Mouse (Mus musculus): Measurements from ENCODE around the gene Atg5. TPM values are rescaled to one million over a fixed set of nuclear protein-coding genes. Genes with fewer than 3 reads are reported as not detected.

The Atg5 gene
- polyA plus RNA-seq, 1 experiment: 26.5 TPM

DNA sequence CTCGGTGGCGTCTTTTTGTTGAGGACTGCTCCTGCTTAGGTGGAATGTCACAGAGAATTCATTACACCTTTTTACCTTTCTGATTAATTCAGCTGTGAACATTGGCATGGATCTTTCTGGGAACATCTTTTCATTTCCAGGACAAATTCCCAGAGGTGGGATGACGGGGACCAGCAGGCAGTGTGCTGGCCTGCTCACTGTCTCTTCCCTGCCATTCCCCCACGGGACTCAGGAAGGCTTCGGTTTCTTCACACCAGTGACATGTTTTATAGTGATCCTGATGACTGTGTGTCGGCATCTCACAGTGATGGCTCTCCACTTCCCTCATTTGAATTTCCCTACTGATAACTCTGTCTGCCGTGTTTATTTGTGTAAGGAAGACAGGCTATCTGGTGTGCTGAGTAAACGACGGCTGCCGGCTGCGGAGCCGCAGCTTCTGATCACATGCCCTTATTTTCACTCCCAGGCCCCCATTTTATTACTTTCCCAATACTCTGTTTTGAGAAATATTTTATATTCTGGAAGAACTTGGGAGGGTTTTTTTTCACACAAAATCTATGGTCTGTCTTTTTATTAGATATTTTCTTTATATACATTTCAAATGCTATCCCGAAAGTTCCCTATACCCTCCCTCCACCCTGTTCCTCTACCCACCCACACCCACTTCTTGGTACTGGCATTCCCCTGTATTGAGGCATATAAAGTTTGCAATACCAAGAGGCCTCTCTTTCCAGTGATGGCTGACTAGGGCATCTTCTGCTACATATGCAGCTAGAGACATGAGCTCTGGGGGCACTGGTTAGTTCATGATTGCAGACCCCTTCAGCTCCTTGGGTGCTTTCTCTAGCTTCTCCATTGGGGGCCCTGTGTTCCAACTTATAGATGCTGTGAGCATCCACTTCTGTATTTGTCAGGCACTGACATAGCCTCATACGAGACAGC, 80.6 kb downstream of the Atg5 start:
- no peak for DNase-seq (ENCODE audit: low spot score)

DNA sequence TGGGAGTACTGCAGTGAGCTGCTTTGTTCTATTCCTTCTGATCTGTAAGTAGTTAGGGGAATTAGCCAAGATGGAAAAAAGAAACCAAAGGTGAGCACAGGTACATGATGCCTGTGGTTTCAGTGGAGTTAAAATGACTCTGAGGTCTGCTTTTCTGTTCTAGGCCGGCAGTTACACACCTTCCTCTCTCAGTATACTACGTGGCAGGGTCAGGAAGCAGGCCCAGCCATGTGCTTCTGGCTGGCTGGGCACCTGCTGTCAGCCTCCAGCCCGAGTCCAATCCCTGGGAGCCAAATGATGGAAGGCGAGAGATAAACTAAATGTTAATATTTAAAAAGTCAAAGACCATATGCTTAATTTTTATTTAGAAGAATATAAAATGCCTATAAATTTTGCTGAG, 85.3 kb downstream of the Atg5 start:
- no peak for DNase-seq (ENCODE audit: low spot score)

DNA sequence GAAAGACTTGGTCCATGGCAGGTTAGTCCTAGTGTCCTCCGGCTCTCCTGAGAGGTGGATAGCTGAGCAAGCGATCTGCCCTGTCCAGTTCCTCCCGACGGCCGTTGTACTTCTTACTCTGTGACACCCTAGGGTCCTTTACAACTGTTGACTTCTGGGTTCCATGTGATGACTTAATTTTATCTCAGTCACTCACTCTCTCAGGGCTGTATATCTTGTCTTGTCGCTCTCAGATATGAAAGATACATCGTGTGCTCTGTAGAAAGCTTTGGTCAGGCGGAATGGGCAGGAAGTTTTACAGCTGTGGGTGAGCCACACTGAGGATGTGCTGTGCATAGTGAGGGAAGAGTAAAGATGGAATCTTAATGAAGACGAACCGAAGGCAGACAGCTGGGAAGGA, 86.2 kb downstream of the Atg5 start:
- no peak for DNase-seq (ENCODE audit: low spot score)

DNA sequence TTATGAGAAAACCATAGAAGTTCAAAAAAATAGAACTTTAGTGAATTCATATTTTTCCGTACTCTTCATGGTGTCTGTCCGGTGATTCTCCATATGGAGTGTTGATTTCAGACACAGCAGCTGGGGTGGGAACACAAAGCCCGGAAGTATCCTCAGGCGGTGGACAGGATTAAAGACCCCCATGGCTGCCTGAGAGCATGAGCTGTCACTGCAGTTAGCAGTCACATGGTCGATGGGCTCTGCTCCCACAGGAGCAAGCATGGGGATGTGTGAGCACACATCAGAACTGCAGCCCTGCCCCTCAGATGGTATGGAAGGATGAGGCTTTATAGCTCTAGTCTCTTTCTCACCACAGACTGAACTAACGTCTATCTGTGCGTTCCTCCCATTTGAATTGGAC, 87.1 kb downstream of the Atg5 start:
- no peak for DNase-seq (ENCODE audit: low spot score)

DNA sequence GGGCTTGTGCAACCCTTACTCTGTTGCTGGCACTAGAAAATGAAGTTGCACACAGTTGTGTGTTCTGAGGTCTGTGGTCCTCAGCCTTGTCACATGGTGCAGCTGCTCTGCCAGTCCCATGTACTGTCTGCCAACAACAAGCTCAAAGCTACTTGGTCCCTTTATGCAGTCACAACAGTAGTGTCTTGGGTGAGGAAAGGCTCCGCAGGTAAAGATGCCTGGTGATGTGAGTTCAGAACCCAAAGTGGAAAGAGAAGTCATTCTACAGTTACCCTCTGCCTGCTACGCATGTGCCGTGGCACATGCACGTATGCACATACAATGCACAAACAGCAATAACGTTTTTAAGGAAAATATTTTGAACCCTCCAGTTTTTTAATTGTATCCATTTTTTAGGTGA, 88.5 kb downstream of the Atg5 start:
- DNase-seq (ENCODE audit: low spot score): no peak

DNA sequence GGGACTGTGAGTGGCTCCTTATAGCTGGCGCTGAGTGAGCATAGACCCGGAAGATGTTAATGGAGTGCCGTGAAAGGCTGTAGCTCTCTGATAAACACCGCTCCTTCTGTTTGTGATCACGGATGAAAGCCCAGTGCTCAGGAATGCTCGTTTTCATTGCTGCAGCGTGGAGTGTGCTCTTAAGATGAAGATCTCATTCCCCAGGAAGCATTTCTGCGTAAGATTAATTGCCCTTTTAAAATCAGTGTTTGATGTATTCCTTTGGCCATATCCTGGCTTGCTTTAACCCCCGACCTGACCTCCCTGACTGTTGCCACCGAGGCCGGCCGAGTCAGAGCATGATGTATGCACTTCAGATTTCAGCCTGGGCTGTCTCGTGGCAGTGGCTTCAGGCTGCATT, 89.2 kb downstream of the Atg5 start:
- no peak for DNase-seq (ENCODE audit: low spot score)

DNA sequence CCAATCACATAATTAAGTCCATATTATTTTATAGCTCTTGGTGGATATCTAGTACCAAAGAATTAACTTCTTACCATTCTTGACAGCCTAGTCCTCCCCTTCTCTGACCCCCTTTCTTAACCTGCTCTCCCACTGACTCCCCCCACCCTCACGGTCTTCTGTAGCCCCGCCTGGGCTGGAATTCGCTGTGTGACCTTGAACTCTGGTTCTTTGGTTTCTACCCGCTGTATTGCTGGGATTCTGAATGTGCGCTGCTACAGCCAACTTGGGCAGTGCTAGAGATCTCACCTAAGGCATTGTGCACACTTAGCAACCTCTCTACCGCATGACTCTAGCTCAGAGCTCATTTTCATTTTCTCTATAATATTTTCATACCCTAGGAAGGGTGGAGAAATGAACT, 90.7 kb downstream of the Atg5 start:
- no peak for DNase-seq (ENCODE audit: low spot score)

DNA sequence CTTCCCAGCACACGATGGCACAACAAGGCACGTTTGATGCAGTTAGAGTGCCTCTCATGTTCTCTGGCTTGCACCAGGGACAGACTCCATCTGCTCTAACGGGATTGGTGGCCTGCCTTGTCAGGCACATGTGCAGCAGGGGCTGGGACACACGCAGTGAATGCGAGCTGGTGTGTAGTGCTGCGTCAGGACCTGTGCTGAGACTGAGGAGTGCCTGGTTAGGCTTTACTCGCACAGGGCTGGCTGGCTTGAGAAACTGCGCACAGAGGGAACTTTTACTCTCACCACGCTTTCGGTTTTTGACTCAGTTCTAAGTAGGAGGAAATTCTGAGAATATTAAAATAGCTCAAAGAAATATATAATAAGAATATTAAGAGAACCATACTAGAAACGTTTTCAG, 92.5 kb downstream of the Atg5 start:
- no peak for DNase-seq (ENCODE audit: low spot score)

DNA sequence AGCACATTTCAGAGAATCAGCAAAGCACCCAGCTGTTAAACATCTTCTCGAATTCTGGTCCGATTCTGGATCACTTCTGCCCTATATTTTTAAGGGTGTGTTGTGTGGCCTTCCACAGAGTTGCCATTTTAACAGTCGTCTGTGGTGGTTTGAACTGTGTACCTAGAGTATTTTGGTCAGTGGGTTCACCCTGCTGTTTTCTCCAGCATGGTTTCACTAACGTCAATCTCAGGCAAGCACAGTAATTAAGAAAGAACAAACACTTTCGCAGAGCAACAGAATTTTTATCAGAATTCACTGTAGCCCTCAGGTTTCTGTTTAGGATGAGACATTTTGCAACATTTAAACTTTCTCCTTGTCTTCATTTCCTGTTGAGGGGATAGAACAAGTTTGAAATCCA, 94.3 kb downstream of the Atg5 start:
- DNase-seq (ENCODE audit: low spot score): no peak

DNA sequence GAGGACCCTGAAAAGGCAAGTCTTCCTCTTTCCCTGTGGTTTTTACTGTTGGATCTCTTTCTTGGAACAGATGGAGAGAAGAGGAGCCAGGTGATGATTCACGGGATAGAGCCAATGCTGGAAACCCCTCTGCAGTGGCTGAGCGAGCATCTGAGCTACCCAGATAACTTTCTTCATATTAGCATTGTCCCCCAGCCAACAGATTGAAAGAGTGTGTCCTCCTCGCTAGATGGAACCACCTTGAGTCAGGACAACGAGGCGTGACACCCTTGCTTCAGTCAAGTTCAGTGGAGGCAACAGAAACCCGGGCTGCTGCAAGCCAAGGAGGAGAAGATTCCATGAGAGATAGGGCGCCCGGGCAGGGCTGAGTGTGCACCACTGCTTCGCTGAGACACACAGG, 94.7 kb downstream of the Atg5 start:
- no peak for DNase-seq (ENCODE audit: low spot score)

DNA sequence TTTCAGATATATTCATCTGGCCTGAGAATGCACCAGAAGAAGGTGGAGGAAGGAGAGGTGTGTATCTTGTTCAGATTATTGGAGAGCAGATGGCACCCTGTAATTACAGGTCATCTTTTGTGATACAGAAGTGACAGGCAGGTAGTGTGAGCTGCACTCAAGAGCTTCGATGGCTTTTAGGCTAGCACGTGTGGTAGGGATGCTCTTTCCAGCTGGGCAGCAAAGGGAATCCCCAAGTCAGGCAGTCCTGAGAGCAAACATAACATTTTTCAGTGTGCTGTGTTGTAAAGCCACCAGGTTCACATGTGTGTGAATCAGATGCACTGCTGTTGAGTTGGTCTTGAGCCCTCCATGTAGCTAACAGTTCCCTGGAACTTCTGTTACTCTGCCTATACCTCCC, 98.0 kb downstream of the Atg5 start:
- DNase-seq (ENCODE audit: low spot score): no peak

DNA sequence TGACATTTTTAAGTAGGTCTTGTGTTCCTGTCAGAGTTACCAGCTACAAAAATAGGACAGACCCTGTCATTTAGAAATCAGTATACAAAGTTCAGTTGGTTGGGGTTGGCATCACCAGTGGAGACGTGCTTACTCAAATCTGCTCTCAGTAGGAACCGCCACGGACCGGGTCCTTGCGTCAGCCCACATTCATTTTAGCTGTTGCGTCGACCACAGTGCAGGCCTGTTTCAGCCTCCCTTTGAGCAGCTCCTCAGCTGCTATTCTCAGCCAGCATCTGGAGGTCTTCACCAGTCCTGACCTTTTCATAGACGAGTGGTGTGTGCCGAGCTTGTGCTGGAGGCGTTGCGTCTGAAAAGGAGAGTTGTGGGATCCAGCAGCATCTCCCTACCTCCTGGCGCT, 98.9 kb downstream of the Atg5 start:
- DNase-seq (ENCODE audit: low spot score): no peak

DNA sequence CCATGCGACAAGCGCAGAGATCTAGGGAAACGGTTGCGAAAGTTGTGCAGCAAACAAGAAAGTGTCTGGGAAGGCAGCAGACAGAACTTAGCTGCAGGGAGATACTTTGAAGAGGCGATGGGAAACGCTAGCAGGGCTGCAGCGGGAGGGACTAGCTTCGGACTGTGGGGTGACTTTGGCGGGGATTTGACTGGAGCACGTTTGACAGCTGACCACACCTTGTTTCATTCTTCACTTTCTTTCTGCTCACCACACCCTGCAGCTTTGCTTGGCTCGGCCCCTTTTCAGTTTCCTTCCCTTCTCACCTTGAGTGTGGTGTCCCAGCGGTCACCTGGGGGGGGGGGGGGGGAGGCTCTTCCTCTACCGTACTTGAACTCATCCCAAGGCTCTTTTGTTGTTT, 100.4 kb downstream of the Atg5 start:
- no peak for DNase-seq (ENCODE audit: low spot score)

DNA sequence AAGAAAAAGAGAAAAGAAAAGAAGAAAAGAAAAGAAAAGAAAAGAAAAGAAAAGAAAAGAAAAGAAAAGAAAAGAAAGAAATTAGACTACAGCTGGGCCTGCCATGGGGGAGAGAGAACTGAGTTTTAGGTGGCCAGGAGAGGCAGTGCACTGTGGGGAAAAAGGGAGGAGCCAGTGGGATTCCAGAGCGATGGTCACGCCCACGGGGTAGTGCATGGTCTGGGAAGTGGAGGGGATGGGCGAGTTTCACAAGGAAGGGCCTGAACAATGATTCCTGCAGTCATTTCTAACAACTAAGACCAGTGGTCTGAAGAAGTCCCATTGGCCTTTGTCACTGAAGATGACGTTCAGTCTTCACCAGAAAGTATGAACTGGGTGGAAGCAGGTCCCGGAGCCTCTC, 102.5 kb downstream of the Atg5 start:
- DNase-seq (ENCODE audit: low spot score): no peak

DNA sequence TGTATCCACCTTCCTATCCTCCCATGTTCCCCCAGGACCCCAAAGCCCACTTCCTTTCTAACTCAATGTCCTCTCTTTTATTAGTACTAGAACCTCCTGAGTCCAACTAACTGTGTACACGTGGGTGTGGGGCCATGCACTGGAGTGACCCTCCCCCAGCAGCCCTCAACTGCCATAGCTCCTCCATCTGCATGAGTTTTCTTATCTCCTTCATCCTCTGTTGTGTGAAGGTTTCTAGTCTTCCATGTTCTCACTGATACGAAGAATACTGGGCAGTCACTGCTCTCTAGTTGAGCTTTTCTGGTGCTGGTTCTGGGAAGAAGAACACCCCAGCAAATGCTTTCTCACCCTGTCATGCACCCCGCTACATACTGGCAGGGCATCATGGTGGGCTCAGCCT, 104.1 kb downstream of the Atg5 start:
- DNase-seq (ENCODE audit: low spot score): no peak

DNA sequence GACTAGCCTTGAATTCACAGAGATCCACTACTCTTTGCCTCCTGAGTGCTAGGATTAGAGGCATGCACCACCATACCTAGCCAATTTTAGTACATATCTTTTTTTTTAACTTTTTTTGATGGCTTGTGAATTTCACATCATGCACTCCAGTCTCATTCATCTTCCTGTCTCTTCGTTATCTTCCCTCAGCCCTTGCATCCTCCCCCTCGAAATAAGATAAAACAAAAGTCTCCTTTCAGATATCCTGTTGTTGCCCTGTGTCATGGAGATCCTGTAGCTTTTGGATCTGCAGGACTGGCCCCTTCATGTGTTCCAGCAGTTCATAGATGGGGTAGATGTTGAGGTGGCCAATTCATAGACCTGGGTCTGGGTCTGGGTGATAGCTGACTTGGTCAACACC, 106.5 kb downstream of the Atg5 start:
- DNase-seq (ENCODE audit: low spot score): no peak

DNA sequence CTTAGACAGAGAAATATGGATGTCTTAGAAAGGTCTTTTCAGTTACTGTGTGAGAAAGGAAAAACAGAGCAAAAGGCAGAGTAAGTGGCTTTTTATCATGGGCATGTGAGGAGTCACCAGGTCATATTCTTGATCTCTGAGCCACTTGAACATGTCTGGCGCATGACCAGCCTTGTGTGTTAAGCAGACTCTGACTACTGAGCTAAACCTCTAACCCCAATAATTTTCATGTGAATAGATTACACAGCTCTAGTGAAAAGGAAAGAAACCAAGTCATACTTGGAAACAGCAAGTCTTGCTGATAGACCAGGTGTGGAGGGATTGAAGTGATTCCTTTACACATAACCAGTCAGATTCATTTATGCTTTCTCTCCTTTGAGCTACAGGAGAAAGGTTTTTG, 107.3 kb downstream of the Atg5 start:
- no peak for DNase-seq (ENCODE audit: low spot score)

DNA sequence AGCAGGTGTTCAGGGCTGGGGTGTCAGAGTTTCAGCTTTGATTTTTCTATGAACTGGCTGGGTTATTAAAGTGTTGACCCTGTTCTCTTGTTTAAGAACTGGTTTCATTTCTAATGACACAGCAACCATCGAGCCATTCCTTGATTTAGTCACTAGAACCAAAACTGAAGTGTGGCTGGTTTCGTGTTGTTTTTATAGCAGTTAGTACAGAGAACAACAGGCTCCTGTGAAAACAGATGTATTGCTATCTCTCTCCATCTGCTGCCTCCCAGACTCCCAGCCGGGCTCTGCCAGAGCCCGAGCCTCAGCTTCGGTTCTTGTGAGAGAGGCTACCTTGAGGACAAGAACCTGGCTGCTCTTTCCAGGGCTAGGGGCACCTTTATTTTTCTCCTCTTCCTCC, 109.7 kb downstream of the Atg5 start:
- DNase-seq (ENCODE audit: low spot score): no peak

DNA sequence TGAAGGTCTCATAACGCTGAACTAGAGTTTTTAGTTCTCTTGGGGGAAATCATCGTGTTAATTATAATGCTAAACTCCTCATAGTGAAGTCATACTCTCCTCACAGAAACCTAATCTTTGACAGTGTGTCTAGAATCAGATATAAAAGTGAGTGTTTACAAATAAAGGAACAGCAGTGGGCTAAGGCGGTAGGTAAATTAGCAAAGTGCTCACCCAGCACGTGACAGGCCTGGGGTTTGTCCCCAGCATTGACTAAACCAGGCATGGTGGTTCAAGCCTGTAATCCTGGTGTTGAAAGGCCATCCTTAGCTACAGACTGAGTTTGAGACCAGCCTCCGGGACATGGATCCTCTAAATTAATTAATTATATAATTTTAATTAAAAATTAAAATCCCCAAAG, 110.2 kb downstream of the Atg5 start:
- DNase-seq (ENCODE audit: low spot score): no peak

DNA sequence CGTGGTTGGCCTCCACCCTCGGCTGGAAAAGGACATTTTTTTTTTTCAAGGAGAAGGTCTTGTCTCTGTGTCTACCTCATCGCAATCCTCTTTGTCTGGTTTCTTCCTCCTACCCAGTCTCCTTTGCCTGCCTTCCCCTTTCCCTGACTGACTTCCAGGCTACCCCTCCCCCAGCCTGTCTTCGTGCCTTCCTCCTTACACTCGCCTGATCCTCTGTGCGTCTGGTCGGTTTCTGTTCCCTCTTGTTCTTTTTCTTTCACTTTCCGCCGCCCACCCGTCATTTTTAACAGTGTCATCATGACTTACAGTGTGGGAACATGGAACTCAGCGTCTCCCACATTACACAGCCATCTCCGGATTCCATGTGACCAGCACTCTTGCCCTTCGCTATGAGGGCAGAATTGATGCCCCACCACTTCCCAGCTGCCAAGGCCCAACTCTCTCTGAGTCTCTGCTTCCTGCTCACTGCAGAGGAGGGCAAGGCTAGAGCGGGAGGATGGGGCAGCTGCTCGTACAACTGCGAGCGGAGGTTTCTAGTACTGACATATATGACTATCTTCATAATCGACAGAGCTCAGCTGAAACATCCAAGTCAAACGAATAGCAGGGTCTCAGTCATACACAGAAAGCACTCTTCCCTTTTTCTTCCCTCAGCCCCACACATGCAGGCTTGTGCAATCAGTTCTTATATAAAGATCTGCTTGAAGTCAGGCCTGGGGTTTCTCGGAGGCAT, 112.5 kb downstream of the Atg5 start:
- no peak for DNase-seq (ENCODE audit: low spot score)

DNA sequence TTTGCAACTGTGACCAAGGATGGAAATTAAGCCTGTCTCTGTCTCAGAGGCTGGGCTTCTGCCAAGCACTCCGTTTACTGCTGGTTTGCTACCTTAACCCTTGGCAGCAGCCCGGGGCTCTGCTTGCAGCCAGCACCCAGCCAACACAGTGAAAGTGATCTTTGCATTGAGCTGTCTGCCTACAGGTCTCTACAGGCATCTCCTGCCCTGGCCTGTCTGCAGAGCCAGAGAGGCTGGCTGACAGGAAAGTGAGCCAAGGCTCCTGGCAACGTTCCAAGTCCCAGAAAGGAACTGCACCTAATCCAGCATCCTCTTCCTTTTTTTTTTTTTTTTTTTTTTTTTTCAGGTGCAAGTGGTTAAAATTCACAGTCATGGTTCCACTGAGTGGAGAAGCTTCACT, 113.2 kb downstream of the Atg5 start:
- DNase-seq (ENCODE audit: low spot score): peak; percentile 79

DNA sequence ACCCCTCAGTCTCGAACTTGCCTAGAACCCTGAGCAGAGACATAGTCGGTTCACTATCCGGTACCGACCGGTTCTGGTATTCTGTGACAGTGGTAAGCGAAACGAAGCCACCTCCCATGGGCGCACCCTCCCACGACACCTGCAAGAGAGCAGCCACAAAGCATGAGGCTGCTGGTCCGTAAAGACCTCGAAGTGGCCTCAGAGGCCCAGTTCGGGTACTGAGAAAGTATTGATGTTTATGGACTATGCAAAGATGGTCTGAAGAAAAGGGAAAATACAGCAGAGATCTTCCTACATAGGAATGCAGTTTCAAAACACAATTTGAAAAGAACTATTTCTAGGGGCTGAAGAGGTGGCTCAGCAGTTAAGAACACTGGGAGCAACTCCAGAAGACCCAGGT, 113.8 kb downstream of the Atg5 start:
- no peak for DNase-seq (ENCODE audit: low spot score)

DNA sequence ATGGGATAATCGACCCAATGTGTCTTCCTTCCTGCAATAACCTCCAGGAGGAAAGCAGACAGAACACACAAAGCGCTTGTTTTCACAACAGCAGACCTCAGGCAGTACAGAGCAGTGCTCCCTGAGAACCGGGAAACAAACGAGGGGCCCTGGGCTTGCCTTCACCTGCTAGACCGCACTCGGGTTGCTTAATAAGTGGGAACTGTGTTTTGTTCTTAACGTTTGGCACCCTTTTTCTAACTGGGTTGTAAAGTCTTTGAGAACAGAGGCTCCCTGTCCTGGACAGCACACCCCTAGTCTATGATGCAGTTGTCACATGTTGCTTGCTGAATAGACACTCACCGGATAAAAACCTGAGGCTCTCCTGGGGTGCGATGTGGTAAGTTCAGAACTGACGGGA, 115.1 kb downstream of the Atg5 start:
- DNase-seq (ENCODE audit: low spot score): no peak

Measured in urinary bladder, adult 2 months (tissue).